Mouse (Mus musculus) right cerebral cortex, adult 18-20 months (tissue): ENCODE results near the gene Pde9a.
"Not testable (repeated sequence)": the region's sequence is repeated elsewhere in the genome, so short reads cannot be mapped to it uniquely, and the experiment has no call there.

Experiments used
- DNase-seq: peaks from one replicate; pipeline ENCODE4 v3.0.0; 2022; ENCODE audit warnings: mixed read lengths

Gene Pde9a

DNA sequence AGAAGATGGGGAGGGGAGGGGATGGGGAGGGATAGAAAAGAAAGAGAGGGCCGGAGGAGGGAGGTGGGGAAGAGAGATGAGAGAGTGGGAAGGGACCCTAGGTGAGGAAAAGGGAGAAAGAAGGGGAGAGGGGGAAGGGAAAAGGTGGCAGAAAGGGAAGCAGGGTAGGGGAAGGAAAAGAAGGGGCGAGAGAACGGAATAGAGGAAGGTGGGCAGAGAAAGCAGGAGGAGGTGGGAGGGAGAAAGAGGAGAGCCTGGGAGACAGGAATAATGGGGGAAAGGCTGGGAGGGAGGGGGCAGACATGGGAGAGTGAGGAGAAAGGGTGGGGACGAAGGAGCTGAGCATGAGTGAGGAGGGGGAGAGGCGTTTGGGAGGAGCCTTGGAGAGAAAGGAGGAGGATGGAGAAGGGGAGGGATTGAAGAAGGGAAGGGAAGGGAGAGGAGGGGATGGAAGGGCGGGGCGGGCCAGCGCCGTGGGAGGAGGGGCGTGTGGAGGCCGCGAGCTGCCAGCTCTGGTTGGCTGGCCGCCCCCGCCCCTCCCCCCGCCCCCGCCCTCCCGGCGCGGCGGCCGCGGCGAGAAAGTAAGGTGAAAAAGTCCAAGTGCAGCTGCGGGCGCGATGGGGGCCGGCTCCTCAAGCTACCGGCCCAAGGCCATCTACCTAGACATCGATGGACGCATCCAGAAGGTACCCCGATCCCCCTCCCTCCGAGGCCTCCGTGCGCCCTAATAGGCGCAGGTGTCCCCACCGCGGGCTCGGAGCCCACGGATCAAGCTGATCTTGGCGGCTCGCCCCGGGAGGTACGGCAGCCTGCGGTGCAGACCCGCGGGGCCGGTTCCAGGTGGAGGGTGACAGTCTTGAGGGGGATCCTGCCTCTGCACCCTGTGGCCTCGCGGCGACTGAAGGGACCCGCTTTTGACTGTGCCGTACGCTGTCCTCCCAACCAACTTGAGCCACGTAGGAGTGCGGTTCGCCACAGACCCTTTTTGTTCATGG, at the start of gene Pde9a:
Gene Pde9a (plus strand): TSS at position 540 of the 995 bp plus-strand sequence.
- DNase-seq: peak; percentile 58

DNA sequence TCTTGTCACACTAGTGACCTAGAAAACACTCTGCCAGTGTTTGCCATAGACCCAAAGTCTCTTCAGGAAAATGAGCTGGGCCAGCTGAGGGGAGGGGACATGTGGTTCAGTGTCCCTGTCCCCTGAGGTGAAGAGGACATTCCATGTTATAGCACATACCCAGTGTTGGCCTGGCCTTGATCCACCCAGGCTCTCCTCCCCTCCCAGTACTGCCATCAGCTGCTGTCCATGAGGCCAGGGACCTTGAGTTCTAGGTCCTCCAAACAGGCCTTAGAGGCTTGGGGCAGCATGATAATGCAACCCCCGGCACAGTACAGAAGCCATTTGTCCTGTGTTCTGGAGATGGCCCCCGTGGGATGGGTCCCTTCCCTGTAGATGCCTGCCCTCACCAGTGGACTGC, 46.2 kb upstream of the Pde9a start:
- no peak for DNase-seq

DNA sequence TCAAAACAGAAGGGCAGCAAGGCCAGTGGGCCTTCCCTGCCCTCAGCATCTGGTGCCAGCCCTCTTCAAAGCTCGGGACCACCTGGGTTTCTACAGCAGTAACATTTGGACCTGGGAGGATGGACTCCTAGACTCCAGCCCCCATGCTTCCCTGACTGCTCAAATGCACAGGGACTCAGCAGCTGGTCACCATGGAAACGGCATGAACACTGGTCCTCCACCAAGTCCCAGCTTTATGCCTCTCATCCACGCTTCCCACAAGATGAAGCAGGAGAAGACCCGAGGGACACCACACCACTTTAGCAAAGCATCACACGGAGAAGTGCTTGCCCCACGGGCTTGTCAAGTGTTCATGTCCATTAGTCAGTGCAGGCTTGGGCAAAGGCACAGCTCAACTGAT, 43.8 kb upstream of the Pde9a start:
- peak; percentile 47 for DNase-seq

DNA sequence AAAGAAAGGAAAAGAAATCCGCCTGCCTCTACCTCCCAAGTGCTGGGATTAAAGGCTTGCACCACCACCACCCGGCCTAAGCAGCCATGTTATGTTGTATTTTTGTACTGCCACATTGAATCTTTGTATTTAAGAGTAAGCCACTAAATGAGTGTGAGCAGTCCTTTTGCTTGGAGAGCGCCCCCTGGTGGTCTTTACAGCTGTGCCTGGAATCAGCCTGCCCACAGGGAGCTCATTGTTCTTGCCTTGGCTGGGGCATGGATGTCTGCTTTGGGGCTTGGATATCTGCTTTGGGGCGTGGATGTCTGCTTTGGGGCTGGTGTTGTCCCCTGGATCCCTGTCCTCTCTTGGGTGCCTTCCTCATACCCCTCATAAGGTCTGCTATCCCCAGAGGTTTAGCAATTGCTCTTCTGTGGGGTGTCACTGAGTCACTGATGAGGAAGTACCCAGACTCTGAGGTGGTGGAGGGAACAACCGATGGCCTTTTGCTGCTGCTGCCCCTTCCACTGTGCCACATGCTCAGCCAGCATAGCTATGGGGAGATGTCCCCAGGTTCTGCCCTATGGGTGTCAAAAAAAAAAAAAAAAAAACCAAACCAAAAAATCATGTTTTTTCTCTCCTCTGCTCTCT, 41.7 kb upstream of the Pde9a start:
- DNase-seq: peak; percentile 69

DNA sequence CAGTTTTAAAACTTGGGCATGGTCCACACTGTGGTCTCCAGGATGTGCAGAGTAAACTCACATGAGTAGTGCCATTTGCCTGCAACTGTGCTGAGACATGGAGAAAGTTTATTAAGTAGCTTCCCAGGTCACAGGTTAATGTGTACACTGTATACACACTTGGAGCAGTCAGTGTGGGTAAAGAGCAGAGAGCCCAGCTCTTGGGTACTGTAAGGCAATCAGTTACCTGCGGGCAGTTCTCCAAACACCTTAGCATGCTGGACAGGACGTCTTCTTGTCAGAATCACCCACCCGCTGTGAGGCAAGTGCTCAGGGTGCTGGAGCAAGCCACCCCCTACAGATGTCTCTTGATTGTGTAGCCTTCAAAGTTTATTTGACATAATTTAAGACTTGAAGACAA, 41.2 kb upstream of the Pde9a start:
- DNase-seq: no peak

DNA sequence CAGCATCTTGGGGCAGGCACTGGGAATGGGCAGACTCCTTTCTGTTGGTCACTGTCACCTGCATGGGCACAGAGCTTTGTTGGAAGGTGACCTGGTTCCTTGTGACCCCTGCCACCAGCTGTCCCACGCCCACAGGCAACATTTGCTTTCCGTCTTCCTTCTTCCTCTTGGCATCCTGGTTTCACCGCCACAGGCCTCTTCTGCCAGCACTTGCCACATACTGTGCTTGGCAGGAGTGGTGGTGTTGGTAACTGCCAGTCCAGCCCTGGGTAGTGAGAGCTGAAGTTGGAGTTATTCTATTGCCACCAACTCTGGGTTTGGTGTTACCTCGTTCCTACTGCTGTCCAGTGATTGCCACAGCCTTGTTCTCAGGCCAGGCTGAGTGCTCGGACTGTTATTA, 37.9 kb upstream of the Pde9a start:
- no peak for DNase-seq

DNA sequence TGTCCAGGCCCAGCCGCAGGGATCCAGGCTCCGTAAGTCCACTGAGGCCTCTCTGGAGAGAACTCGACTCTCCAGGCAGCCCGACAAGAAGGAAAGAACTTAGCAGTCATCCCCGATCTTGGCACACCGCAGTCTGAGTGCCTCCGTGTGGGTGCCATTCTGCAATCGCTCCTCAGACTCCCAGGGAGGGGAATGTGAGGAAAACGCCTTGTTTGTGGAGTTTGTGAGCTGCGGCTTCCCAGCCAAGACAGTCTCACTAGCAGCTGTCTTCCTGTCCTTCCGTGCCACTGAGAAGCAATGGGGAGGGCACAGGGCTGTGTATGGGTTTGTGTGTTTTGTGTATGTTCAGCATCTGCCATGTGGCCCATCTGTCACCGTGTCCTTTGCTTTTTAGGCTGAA, 36.6 kb upstream of the Pde9a start:
- peak; percentile 49 for DNase-seq

DNA sequence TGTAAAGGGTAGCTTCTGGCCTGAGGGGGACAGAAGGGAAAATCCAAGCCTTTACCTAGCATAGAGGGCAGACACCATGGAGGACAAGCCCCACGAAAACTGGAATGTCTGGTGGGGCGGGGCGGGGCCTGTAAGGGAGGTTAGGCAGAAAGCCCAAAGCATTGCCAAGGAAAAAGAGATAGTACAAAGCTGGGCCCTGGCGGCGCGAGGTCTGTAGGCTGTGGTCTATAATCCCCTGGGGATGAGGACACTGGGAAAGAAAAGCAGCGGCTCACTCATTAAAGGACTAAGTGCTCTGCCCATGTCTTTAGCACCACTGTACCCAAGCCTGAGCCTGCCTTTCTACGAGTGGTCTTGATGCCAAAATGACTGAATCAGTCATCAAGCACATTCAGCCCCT, 34.0 kb upstream of the Pde9a start:
- no peak for DNase-seq

DNA sequence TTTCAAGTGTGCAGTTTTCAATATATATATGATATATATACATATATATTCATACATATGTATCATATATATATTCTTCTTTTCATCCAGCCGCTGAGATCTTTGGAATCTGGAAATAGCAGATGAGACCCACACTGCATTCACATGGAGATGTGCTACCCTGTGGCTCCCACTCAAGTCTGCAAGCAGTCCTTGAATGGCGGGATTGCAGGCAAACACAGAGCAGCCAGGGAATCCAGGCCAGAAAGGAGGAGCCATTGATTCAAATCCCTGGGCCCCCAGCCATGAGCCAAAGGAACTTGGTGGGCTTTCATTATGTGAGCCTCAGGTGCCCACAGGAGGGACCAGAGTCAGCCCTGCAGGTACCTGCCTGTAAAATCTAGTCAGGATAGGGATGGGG, 32.8 kb upstream of the Pde9a start:
- no peak for DNase-seq

DNA sequence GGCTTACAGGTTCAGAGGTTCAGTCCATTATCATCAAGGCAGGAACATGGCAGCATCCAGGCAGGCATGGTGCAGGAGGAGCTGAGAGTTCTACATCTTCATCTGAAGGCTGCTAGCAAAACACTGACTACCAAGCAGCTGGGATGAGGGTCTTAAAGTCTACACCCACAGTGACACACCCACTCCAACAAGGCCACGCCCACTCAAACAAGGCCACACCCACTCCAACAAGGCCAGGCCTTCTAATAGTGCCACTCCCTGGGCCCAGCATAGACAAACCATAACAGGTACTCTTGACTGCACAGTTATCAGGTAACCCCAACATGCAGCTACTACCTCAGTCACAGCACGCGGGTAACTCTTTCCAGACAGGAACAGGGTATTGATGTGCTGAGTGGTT, 31.3 kb upstream of the Pde9a start:
- not testable (repeated sequence) for DNase-seq

DNA sequence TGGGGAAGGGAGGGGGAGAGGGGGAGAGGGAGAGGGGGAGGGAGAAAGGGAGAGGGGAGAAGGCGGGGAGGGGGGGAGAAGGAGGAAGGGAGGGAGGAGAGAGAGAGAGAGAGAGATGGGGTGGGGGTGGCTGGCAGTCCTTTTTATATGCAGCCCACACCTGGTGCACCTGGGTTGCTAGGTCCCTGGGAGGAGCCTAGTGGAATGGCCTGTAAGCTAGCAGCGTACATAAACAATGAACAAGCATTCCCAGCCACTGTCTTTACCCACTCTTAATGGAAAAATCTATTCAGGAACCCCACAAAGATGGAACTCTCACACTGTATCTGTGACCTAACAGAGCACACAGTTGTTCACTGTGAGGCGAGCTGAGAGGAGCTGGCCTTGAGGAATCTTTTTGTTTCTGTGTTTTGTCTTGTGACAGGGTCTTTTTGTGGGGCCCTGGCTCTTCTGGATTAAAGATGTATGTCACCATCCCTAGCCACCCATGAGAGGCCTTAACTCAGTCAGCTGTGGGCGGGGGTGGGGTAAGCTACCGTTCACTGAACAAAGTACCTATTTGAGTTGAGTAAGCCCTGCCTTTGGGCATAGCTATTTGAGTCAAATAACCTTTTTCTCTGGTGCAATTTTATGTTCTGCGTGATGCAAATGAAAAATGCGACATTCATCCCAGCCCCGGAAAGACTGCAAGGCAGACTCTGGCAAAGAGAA, 30.1 kb upstream of the Pde9a start:
- no peak for DNase-seq

DNA sequence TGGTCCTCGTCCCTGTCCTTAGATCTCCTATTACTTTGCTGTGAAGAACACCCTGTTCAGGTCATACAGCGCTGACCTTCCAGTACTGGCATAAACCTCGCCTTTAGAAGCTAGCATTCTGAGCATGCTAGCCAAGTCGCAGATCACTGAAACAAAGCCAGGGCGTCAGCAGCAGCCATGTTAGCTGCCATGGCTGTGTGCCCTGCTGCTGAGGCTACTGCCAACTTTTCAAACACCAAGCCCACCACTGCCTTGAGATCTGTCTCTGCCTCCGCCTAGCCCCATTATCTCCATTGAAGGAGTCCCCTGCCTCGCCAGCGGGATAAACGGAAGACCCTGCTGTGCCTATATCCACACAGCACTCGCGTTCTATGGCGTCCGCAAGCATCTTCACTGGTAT, 25.4 kb upstream of the Pde9a start:
- no peak for DNase-seq

DNA sequence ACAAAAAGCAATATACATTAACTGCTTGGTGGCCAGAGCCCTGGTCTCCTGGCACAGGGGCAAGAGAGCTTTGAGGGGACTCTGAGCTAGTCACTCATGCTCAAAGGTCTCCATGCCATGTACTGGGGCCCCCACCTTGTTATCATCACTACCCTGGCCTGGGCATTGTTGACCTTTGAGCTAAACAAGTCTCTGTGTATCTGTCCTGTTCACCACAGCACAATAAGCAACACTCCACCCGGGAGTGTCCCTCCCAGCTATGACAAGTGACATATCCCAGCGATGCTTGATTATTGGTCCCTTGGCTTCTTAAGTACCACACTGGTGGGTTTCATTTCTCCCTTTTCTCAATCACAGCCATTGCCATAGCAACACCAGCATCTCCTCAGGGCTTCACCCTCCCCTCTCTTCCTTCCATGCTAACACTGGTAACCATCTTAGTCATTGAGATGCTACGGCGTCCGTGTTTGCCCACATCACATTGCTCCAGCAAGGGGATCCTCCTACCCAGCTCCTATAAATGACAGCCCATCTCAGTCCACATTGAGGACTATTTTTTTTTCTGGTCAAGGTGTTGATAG, 20.3 kb upstream of the Pde9a start:
- no peak for DNase-seq

DNA sequence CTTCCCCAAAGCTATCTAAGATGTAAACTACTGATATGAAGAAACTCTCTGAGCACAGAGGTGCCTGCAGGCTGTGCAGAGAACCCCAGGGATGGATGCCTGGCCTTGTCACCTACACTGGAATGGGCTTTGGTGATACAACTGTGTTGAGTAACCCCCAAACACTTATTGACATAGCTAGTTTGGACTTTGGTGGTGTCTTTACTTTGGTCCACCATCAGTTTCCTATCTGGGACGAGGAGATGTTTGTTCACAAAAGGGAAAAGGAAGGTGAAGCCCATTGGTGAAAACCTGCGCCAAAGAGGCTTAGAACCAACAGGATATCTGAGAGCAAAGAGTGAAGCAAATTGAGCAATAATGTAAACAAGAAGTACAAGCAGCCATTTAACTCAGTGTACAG, 15.8 kb upstream of the Pde9a start:
- DNase-seq: no peak

DNA sequence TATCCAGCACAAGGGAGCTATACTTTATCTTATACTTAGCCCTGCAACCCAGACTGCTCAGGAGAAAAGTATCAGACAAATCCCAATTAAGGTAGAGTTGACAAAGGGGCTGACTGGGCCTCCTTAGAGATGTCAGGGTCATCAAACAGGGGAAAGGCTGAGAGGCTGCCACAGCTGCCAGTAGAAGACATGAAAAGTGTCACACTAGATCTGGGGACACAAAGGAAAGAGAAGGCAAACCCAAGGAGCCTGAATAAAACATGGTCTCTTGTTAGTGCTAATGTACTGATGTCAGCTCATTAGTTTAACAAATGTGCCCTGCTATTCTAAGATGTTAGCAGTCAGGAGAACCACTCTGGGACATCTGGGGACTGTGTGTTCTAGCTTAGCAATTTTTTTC, 15.1 kb upstream of the Pde9a start:
- DNase-seq: no peak

DNA sequence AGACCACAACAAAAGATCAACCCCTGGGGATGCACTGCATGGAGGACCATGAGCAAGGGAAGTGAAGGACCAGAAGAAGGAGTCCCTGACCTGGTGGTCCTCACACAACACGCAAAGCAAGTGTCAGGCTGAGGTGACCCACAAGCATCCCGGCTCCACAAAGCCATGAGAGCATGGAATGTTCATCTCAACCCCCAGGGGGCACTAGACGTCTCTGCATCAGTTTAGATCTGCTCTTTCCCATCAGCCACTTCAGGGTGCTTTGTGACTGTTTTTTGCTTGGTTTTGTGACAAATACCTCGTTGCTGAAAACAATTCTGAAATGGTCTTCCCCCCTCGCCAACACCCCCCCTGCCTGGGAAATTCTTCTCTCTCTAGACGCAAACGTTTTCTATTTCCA, 8.0 kb upstream of the Pde9a start:
- peak; percentile 78 for DNase-seq

DNA sequence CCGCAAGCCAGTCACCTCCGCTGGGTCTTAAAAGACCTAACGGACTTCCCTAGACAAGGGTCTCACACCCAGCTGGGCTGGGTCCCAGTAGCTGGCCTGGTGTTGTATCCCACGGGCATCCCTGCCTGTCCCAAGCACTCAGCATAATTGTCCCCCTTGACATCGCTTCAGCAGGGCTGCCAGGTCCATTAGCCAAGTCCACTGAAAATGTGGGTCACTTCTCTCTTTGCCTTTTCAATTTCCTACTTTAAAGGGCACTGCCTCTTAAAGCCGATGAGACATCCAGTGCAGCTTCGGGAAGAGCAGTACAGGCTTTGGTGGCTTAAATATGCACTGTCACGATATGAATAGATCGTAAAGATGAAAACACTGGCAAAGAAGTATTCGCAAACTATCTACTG, 7.6 kb upstream of the Pde9a start:
- DNase-seq: no peak

DNA sequence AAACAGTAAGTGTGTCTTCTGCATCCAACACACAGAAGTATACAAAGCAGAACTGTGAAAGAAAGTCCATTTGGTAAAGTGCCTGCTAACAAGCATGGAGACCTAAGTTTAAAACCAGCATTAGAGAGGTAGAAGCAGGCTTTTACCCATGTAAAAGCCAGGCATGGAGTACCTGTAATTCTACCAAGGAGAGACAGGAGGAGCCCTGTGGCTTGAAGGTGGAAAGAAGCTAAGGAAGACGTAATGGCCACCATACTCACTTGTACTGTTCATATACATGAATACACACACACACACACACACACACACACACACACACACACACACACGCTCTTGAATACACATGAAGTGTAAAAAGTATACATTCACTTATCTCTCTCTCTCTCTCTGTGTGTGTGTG, 6.9 kb upstream of the Pde9a start:
- no peak for DNase-seq

DNA sequence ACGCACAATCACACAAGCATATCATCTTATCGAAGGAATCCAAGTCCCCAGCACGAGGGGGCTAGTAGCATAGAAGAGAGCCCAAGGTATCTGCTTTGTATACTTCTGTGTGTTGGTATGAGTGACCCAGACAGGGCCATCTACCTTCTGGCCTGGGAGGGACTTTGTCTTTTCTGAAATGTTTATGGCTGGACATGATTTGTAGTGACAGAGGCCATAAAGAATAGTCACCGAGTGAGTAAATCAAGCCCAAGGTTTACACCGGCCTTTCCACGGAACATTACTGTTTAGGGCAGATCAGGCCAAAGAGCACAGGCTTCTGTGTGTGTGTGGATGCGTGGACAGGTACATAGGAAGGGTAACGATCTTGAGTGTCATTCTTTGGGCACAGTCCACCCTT, 6.1 kb upstream of the Pde9a start:
- no peak for DNase-seq

DNA sequence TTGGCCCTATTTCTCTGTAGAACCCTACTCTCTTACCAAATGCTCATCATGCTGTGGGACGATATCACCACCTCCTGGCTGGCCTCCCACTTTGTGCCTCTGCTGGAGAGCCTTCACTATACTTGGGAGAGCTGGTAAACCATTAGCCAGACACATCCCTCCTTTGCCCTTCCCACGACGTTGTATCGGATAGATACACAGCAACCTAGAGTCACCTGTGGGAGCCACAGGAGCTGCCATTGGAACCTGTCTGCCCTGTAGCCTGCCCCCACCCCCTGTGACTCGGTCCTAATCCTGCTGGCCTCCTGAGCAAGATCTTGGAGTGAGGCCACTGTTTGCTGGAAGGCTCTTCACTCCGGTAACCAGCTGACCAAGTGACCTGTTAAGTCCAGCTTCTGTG, 2.7 kb upstream of the Pde9a start:
- no peak for DNase-seq

DNA sequence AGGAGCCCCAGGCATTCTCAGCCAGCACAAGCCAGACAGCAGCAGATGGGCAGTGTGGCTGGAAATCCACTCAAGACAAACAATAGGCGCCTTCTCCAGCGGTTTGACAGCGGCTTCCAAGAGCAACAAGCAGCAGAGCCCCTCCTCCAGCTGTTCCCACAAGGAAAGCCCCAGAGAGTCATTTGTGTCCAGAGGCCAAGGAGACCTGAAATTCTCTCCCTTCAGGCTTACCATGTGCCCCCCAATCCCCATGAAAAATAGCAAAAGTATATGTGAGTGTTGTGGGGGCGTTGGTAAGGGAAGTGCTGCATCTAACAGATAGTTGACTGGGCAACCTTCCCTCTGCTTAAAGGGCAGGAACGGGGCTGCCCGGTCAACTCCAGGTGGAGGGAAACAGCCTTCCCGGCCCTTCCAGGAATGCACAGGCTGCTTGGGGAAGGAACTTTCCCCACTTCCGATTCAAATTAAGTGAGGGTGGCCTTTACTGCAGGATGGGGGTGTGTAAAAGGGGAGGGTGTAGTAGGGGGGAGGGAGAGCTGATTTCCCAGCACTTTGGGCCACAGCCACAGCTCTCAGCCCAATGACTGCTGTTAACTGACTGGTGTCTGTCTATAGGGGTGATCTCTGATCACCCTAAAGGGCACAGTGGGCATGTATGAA, 912 bp upstream of the Pde9a start:
- DNase-seq: no peak

DNA sequence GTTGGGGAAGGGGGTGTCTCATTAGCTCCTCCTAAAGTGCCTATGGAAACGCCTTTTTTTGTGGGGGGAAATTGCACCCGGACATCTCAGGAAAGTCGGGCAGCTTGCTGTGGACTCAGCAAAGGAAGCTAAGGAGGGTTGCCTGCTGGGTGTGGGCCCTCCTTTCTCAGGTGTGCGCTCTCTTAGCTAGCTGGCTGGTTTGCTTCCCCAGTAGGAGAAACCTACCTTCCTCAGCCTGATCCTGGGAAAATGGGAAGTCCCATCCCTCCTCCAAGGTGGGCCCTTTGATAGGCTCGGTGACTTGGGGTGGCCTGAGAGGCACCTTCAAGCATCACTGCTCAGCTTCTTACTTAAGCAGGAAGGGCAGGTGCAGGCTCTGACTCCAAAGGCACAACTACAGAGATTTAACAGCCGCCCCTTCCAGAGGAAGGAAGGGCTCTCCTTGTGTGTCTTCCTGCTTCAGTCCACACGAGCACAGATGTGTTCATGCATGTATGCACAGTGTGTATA, 811 bp downstream of the Pde9a start:
- DNase-seq: no peak
